ENCODE assay signal across 20 mouse cellular contexts in the genomic region with DNA sequence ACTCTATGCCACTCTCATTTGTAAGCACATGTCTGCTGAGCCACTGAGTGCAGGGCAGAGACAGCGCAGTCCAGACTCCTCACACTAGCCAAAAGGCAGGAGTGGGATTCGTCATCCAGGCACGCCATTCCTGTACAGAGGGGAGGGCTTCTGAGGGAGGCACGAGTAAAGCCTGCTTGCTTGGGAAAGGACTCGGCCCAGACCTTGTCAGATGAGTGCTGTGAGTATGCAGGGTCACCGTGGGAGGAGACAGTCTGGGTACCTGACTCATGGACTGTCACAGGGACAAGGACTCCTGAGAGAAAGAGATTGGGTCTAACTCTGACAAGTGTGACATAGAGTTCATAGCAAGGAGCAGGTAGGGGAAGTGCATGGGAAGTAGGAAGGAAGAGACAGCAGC. TPM values are rescaled to one million over a fixed set of nuclear protein-coding genes. Genes with fewer than 3 reads are reported as not detected.
"Had no signal": no experiment of that assay in that cellular context is flagged by ENCODE, and none has a peak within 500 bp of the region (broad histone marks: within the 10 kb centered on the region; RNA-seq: fewer than 3 reads in every experiment).

No protein-coding gene starts in this region.

- H3K4me2 ChIP-seq: lung, embryonic 15.5 days; midbrain, embryonic 11.5 days; midbrain, embryonic 13.5 days; midbrain, embryonic 15.5 days; neural tube, embryonic 12.5 days; stomach, embryonic 15.5 days had no signal

- H3K27ac ChIP-seq: lung, embryonic 15.5 days; macrophage; midbrain, embryonic 13.5 days; midbrain, embryonic 15.5 days; neural tube, embryonic 12.5 days; stomach, embryonic 15.5 days; stomach, postnatal 0 days had no signal

- H3K27me3 ChIP-seq: lung, embryonic 15.5 days; midbrain, embryonic 13.5 days; midbrain, embryonic 15.5 days; neural tube, embryonic 12.5 days; stomach, embryonic 15.5 days had no signal

- ATAC-seq: lung, postnatal 0 days; midbrain, embryonic 13.5 days; midbrain, embryonic 15.5 days had no signal

- H3K9ac ChIP-seq: lung, embryonic 15.5 days; midbrain, embryonic 13.5 days; midbrain, embryonic 15.5 days; neural tube, embryonic 12.5 days; stomach, embryonic 15.5 days had no signal

- H3K4me1 ChIP-seq: midbrain, embryonic 13.5 days; midbrain, embryonic 15.5 days; neural tube, embryonic 12.5 days; stomach, embryonic 15.5 days had no signal

- H3K4me3 ChIP-seq: lung, embryonic 15.5 days; megakaryocyte, embryonic 14.5 days; midbrain, embryonic 13.5 days; midbrain, embryonic 15.5 days; neural tube, embryonic 12.5 days; stomach, embryonic 15.5 days had no signal

- DNase-seq: lung, adult 2 months; lung, postnatal 14 days; lung, postnatal 36 days; right cerebral cortex, postnatal 14 days; thymus, adult 2 months; thymus, postnatal 25 days; thymus, postnatal 4 days had no signal

- H3K36me3 ChIP-seq: lung, embryonic 15.5 days; midbrain, embryonic 13.5 days; midbrain, embryonic 15.5 days; neural tube, embryonic 12.5 days; stomach, embryonic 15.5 days had no signal

- H3K9me3 ChIP-seq: lung, embryonic 15.5 days; megakaryocyte, embryonic 14.5 days; midbrain, embryonic 13.5 days; midbrain, embryonic 15.5 days; neural tube, embryonic 12.5 days; stomach, embryonic 15.5 days had no signal

RNA-seq across cellular contexts. Expression of a gene that starts 40.6 kb away (rescaled TPM):
- total RNA-seq: monocyte, adult 5-6 weeks had no signal
- polyA plus RNA-seq: macrophage had no signal

RNA-seq across cellular contexts. Expression of a gene that starts 51.2 kb away (rescaled TPM):
- total RNA-seq: megakaryocyte progenitor cell, adult 5-6 weeks; monocyte, adult 5-6 weeks; neutrophil, adult 5-6 weeks had no signal
- polyA plus RNA-seq: macrophage had no signal
